Mouse (Mus musculus) cortical plate, adult 2 months (tissue): ENCODE results near the gene Nrp1.

Experiments used
- CTCF ChIP-seq: fragments of 200-500 bp; IDR thresholded peaks from 2 replicates; pipeline ENCODE4 v1.5.1; 2011; ENCODE audit warnings: mild to moderate bottlenecking, control low read depth, low read length; ENCODE audit not compliant: insufficient read depth; ENCODE audit errors: extremely low read depth
- POLR2A ChIP-seq: fragments of 200-500 bp; IDR thresholded peaks from 2 replicates; pipeline ENCODE4 v1.6.1; 2011; ENCODE audit warnings: mild to moderate bottlenecking, low read length, control low read depth; ENCODE audit not compliant: insufficient read depth; ENCODE audit errors: extremely low read depth

DNA sequence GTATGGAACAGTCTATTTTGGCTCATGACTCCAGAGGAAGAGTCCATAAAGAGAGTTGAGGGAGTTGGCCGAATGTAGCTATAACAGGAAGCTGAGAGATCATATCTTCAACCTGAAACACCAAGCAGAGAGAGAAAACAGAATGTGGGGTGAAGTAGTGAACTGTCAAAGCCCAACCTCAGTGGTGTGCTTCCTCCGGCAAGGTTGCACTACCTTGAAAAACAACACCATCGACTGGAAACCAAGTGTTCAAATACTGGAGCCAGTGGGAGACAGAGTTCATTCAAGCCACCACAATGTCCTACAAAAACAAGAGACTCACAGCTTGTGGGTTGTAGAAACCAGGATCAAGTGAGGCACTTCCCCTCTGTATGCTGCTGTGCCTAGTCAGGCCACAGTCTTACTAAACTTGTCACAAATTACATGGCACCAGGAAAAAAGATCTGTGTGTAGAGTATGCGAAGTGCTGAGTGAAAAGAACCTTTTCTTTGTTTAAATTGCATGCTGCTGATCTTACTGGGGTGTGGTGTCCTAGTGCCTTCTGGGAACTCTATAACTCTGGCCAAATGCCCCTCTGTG lies 32.9 kb downstream of the Nrp1 start:
- TF ChIP-seq CTCF (no peak), POLR2A (no peak)
